ENCODE assay signal across 20 mouse cellular contexts in the genomic region with DNA sequence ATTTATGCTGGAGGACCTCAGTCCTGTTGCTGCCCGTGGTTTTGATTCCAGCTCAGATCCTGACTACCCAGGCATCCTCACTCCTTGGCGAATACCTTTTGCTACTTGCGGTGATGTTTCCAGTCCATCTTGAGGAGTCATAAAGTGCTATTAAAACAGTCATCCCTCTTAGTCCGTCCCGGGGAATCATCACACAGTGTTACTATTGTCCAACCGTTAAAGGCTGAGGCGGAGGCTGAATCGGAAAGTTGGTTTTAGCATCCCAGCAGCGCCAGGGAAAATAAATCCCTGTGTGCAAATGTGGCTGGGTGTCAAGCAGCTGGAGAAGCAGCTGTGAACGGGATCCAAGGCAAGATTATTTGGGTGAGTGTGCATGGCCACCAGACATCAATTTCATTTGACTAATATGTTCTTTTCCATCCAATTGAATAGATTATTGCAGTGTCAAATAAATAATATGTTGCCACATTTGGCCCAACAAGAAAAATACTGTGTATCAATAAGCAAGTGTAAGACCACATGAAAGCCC.
DNase-seq lines count a peak whose midpoint lies in the region; TF ChIP-seq lines count a peak whose summit lies in the region.
"Had no signal": no experiment of that assay in that cellular context is flagged by ENCODE, and none has a peak within 500 bp of the region (broad histone marks: within the 10 kb centered on the region; RNA-seq: fewer than 3 reads in every experiment).

No protein-coding gene starts in this region.

- H3K4me1 ChIP-seq in heart, adult 2 months (ENCODE audit: control insufficient read depth, insufficient read depth, low read length), result peaks cover 1% of the 10 kb centered on the region; the same call in 1 of the 2 replicates
- H3K4me1 ChIP-seq: lung, embryonic 15.5 days; neural tube, embryonic 13.5 days; stomach, embryonic 15.5 days had no signal

- no peaks in the 10 kb centered on the region for H3K79me2 ChIP-seq in heart, adult 2 months (replicated peaks; ENCODE audit: control insufficient read depth, insufficient read depth, low read length)
- no peaks in the 10 kb centered on the region for H3K79me2 ChIP-seq in myocyte (ENCODE audit: control insufficient read depth, insufficient read depth)

- H3K36me3 ChIP-seq in heart, adult 2 months (ENCODE audit: control insufficient read depth, insufficient read depth, low read length), result no peaks in the 10 kb centered on the region
- no peaks in the 10 kb centered on the region for H3K36me3 ChIP-seq in myocyte (ENCODE audit: control insufficient read depth, insufficient read depth)
- H3K36me3 ChIP-seq: limb, embryonic 13.5 days; lung, embryonic 15.5 days; neural tube, embryonic 13.5 days; stomach, embryonic 15.5 days had no signal

- no peaks in the 10 kb centered on the region for H3K27me3 ChIP-seq in heart, adult 2 months (ENCODE audit: control insufficient read depth, insufficient read depth, low read length)
- H3K27me3 ChIP-seq in myocyte (ENCODE audit: control insufficient read depth, insufficient read depth, insufficient read length), result no peaks in the 10 kb centered on the region
- H3K27me3 ChIP-seq: limb, embryonic 13.5 days; lung, embryonic 15.5 days; neural tube, embryonic 13.5 days; stomach, embryonic 15.5 days had no signal

- intact Hi-C loops in heart, adult 2 months (cut with DNase I), result no loop called here

- DNase-seq in heart, adult 2 months, result peak; percentile 24 to 35
- DNase-seq in heart, postnatal 4 days, result no peak
- peak; percentile 3 for DNase-seq in brain, adult 2 months (ENCODE audit: low read depth, low spot score)
- DNase-seq in gastrocnemius, postnatal 10 days, result peak; percentile 4
- DNase-seq in layer of hippocampus, adult 8-10 months (ENCODE audit: low spot score in 2 of 2), result no peak
- no peak for DNase-seq in adrenal gland, postnatal 10 days
- DNase-seq: adrenal gland, adult 2 months; B cell, adult 2 months; cerebellum, adult 11-12 months; cerebellum, postnatal 36 days; kidney, postnatal 36 days; lung, postnatal 4 days; thymus, adult 2 months had no signal

- TF ChIP-seq CTCF in heart, adult 2 months (IDR thresholded peaks at IDR 0.05), result no peak

- TF ChIP-seq POLR2A in heart, adult 2 months (IDR thresholded peaks at IDR 0.05; ENCODE audit: insufficient read depth, low read depth, low read length), result no peak
- no peak for TF ChIP-seq POLR2A in myocyte (IDR thresholded peaks at IDR 0.05; ENCODE audit: insufficient read length, low read depth)

- no peak overlapping the region for H3ac ChIP-seq in myocyte (ENCODE audit: control insufficient read depth, insufficient read length)

- 59% methylated on average over 10 of the region's 10 CpGs for WGBS in heart, adult 2 months

- H3K9ac ChIP-seq in heart, adult 2 months (ENCODE audit: low read depth, low read length), result no peak overlapping the region
- H3K9ac ChIP-seq: hindbrain, embryonic 14.5 days; limb, embryonic 13.5 days; liver, embryonic 14.5 days; lung, embryonic 15.5 days; neural tube, embryonic 13.5 days; stomach, embryonic 15.5 days had no signal

- H3K4me2 ChIP-seq in myocyte (ENCODE audit: low read depth), result peak overlapping the region; percentile 61
- H3K4me2 ChIP-seq: hindbrain, embryonic 14.5 days; limb, embryonic 13.5 days; lung, embryonic 15.5 days; neural tube, embryonic 13.5 days; stomach, embryonic 15.5 days had no signal

- H3K4me3 ChIP-seq in heart, adult 2 months, result no peak overlapping the region
- no peak overlapping the region for H3K4me3 ChIP-seq in myocyte
- H3K4me3 ChIP-seq: limb, embryonic 13.5 days; lung, embryonic 15.5 days; neural tube, embryonic 13.5 days; stomach, embryonic 15.5 days had no signal

- no peak for TF ChIP-seq EP300 in heart, adult 2 months (IDR thresholded peaks at IDR 0.05; ENCODE audit: insufficient read depth, low read depth, low read length)

- no peak overlapping the region for H3K27ac ChIP-seq in heart, adult 2 months
- H3K27ac ChIP-seq: hindbrain, embryonic 14.5 days; limb, embryonic 13.5 days; liver, embryonic 14.5 days; lung, embryonic 15.5 days; neural tube, embryonic 13.5 days; stomach, embryonic 15.5 days had no signal

TF ChIP-seq in myocyte, 11 proteins besides CTCF, POLR2A, EP300 and RAD21:
- TF ChIP-seq TCF12 (IDR thresholded peaks at IDR 0.05; ENCODE audit: insufficient read depth, poor library complexity, severe bottlenecking), result no peak
- TF ChIP-seq POLR2AphosphoS2 (IDR thresholded peaks at IDR 0.05; ENCODE audit: insufficient read length, low read depth), result no peak
- TF ChIP-seq MYOD1 (IDR thresholded peaks at IDR 0.05; ENCODE audit: control insufficient read depth in 1 of 3, insufficient read length in 2 of 3, low read depth in 2 of 3), result peak in 2 of 3 experiments; percentile 54 to 69

Comparison
In these comparisons a context has a peak if more than half of its experiments do, and no peak if none do; other contexts are left out.
1. DNase-seq: peak in heart, adult 2 months (2 of 2), brain, adult 2 months (single experiment) and gastrocnemius, postnatal 10 days (single experiment); none in heart, postnatal 4 days (single experiment), layer of hippocampus, adult 8-10 months (0 of 2) and adrenal gland, postnatal 10 days (single experiment).